Mouse (Mus musculus) lung, postnatal 4 days (tissue): ENCODE measurements around the gene Sept11.

ENCODE experiments used
- DNase-seq, 2 experiments: peaks; one replicate each; pipeline ENCODE4 v3.0.0; 2021

The Sept11 gene

DNA sequence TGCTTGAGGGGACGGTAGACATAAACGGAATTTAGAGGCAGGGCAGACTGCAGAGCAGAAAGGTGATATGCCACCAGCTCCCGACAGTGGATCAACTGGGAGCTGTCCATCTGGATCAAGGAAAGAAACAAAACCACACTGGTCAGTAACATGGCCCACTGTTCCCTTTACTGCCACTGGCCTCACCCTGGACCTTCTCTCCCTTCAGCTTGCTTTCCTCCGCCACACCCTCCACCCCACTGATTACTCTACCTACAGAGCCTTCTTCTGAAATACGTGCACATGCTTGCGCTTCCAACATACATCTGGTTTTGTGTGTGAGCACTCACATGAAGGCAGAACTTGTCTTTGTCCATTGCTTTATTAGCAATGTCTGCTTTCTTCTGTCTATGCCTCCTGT lies 90.1 kb downstream of the Sept11 start:
- DNase-seq: no peak

DNA sequence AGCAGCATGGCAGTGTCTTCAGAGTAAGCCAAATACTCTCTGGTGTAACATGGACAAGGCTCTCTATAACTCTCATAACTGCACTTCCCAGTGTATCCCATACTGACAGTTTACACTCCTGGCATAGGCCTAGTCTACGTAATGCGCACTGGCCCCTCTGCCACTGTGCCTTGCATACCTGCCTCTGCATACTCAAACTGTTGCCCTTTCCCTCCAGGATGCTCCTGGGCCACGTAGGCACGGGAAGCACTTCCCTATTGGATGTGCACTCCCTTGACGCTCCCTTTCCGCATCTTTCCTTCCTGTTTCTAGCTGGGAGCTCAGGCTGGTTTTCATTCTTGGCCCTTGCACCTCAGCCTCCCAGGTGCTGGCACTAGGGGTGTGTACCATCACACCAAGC lies 91.3 kb downstream of the Sept11 start:
- DNase-seq: no peak

DNA sequence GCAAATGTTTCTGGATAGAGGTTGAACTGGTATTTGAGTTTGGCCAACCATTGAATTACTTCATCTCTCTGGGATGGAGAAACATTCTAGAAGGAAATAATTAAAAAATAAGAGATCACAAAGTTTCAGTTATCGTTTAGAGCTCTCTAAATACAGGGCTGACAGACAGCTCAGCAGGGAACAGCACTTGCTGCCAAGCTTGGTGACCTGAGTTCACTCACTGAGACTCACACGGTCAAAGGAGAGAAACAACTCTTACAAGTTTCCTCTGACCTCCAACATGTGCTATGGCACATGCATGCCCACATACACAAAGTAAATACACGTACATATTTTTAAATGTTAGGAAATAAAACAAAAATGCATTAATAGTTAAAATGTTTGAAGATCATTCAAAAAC lies 96.4 kb downstream of the Sept11 start:
- no peak for DNase-seq

DNA sequence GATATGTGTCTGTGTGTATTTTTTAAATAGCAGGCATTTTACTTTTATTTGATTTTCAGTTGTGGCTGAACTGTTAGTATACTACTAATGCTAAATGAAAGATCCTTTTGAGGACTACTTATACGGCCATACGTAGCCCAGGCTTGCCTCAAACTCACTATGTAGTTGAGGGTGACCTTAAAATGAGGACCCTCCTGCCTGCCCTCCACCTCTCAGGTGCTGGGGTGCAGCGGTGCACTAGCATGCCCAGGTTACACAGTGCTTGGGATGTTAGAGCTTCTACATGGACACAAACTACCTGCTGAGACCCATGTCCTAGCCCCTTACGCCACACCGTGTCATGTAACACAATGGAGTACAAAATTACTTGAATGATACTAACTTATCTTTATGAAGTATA lies 97.2 kb downstream of the Sept11 start:
- no peak for DNase-seq

DNA sequence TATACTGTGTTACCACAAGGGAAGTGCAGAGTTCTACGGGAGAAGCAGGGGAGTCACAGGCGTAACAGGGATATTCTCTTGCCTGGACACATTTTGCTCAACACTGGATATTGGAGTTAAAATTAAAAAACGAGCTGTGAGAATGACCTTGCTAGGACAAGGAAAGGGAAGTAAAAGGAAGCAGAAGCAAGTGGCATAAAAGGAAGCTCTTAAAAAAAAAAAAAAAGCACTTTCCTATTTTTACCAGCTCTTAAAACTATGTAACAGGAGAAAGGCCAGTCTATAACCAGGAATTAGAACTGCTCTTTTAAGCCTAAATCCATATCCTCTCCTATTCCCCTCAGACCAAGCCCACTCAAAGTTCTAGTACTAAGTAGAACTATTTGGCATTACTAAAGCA lies 105.0 kb downstream of the Sept11 start:
- no peak for DNase-seq

DNA sequence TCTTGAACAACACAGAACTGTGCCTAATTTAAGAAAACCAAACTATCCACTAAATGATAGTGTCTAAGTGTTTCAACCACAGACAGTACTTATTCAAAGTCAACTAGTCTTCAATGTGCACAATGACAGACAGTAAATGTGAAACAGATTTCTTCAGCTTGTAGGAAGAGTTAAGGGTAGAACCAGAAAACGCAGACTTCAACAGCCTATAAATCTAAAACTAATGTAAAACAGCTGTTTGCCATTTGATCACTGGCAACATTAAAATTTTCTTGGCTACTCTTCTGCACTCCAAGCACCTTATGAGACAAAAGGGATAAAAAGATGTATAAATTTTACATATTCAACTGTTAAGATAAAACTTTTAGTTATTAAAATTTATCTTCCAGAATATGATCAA lies 107.9 kb downstream of the Sept11 start:
- no peak for DNase-seq

DNA sequence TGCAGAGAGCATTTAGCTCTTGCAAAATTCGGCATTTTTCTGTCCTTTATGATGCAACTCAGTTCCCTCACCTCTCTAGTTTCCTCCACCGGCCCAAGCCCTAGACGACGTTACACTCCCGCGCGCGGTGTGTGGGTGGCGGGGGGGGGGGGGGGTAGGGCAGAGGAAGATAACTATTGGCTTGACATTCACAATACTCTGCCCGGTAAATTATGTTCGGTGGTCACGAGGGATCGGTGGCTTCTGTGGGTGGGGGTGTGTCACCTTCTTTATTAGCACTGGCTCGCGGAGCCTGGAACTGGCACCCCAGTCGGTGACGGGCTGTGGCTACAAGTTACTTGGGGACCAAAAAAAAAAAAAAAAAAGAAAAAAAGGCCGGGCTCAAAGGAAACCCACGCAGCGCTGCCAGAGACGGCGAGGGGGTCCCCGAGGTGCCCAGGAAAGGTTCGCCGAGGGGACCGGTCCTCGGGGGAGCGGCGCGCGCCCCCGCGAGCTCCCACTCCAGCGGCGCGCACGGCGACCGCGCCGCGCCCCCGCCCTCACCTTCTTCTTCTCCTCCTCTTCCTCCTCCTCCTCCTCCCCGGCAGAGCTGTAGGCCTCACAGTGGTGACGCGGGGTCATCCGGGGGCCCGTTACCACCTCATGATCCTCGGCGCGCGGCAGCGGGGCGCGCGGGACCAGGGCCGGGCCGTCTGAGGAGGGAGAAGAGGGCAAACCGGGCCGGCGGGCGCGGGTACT lies 112.3 kb downstream of the Sept11 start:
- DNase-seq: peak; percentile 68 to 75

DNA sequence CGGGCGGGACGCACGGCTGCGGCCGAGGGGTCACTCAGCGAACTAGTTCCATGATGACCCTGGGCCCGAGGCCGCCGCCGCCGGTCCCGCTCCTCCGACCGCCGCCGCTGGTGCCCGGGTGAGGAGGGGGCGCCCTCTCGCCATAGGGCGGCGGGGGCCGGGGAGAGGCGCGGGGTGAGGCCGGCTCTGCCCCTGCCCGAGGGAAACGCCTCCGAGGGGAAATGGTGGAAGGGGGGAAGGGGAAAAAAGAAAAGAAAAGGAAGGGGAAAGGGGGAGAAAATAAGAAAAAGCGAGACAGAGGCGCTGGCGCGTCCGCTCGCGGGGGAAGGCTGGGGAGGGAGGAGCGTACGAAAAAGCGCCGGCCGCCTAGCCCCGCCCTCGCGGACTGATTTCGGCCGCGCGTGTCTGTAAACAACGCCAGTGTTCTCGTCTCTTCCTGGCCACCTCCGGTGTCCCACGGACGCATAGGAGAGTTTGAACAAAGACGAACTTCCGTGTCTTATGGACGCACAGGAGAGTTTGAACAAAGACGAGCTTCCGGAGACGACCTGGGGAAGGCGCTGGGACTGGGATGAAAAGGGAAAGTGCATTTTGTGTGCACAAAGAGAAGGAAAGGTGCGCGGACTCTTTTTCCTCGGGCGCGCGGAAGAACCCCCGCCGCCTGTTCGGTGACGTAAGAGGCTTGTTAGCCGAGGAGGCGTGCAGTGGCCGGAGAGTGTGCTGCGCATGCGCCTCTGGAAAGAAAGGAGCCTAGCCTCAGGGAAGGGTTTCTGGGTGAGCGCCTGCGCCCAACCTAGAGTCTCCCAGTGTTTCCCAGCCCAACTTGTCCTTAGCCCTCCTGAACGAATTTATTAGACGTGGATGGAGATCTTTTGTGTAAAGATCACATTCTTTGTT lies 113.1 kb downstream of the Sept11 start, which contains the start of the genes Ccni and 2010109A12Rik:
TSS of gene Ccni (minus strand) at position 387 of the 897 bp plus-strand sequence.
TSS of gene 2010109A12Rik (plus strand) at position 410 of the 897 bp plus-strand sequence.
- DNase-seq: peak; percentile 97 to 98

DNA sequence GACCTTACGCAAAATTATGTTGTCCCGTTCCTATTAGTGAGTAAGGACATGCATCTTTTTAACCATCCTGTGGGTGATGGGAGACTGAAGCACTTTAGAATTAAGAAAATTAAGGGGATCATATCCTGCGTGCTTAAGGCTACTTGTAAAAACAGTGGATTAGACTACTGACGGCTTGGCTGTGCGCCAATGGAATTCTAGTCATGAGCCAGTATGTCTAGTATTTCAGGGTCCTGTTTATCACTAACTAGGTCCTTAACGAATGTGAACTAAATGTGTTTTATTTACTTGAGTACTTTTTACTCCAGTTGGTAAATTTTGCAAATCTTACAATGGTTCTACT lies 113.7 kb downstream of the Sept11 start:
- DNase-seq: peak; percentile 48 to 49

DNA sequence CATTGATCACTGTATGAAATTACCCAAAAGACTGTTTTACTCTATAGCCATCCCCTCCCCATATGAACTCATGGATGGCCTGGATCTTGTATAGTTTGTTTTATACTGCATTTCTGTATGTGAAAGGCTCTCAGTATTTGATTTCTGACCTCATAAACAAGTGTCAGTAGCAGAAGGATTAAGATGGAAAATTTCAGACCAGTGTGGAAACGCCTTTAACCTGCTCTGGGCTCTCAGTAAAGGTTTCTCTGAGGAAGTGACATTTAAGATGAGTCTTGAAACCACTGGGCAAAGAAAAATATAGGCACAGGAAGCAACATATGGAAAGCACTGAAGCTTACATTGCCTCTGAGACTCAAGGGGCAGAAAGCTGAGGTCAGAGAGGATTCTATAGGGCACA lies 114.3 kb downstream of the Sept11 start:
- DNase-seq: no peak

DNA sequence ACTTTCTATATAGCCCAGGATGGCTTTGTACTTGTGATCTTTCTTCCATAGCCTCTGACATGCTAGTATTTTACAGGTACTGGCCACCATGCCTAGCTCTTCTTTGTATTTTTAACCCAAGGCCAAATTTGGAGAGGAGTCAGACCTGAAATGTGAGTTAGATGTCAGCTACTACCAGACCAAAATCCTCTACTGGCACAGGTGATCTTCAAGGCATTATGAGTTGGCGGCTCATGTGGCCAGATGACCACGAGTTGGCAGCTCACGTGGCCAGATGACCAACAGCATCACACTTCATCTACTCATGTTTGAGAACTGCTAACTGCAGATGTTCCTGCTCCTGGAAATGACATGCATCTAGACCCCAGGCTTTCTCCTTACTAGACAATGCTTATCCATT lies 125.1 kb downstream of the Sept11 start:
- no peak for DNase-seq

DNA sequence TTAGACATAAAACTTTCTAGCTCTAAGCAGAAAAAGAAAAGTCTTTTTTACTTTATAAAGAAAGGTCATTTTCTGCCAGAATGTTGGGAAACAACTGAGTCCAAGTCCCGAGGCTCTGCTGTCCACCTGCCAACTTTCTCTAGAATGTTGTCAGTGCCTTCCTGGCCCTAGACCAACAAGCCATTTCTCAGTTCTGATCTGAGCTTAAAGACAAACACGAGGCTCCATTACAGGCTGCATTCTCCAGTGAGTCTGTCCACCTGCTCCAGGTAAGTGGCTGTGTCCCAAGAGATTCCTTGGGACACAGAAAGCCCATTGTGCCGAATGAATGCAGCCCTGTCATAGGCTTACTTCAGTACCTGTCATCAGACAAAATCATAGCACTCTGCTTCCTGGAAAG lies 128.4 kb downstream of the Sept11 start:
- peak; percentile 40 to 53 for DNase-seq

DNA sequence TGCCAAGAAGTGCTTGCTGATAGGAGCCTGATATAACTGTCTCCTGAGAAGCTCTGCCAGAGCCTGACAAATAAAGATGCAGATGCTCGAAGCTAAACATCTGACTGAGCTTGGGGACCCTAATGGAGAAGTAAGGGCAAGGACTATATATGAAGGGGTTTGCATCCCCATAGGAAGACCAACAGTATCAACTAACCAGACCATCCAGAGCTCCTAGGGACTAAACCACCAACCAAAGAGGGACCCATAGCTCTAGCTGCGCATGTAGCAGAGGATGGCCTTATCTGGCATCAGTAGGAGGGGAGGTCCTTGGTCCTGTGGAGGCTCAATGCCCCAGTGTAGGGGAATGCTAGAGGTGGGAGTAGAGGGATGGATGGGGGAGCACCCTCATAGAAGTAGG lies 131.3 kb downstream of the Sept11 start:
- no peak for DNase-seq
